Mouse (Mus musculus) heart, postnatal 0 days (tissue): Measurements from ENCODE around the gene Sdf2.

ENCODE experiments used
- CTCF ChIP-seq: IDR thresholded peaks from 2 replicates; pipeline ENCODE4 v1.5.1; 2016; ENCODE audit warnings: antibody characterized with exemption, control low read depth, low read depth
- EP300 ChIP-seq: IDR thresholded peaks from 2 replicates; pipeline ENCODE4 v1.6.1; 2016; ENCODE audit warnings: antibody characterized with exemption, low read depth

GRCm38 (mm10) chr11:78278853-78279252 lies 33.3 kb downstream of the Sdf2 start:
- TF ChIP-seq CTCF = no peak
- TF ChIP-seq EP300 = no peak; the same call in 1 of the 2 replicates
